Mouse (Mus musculus): ENCODE measurements around the gene Ncbp3.

The Ncbp3 gene

GRCm38 (mm10) chr11:73047542-73047996 is at the start of gene Ncbp3:
Ncbp3 (plus strand) TSS chr11:73047783.
- DNase-seq (ENCODE audit: low read depth, low spot score): peak; percentile 98

GRCm38 (mm10) chr11:72998771-72999170 is 48.8 kb upstream of the Ncbp3 start, which contains the start of gene P2rx1:
P2rx1 (plus strand) TSS chr11:72999103.
- no peak for DNase-seq (ENCODE audit: low read depth, low spot score)

- no peak for DNase-seq (ENCODE audit: low read depth, low spot score)
Measured at GRCm38 (mm10) chr11:73001029-73001428, 46.6 kb upstream of the Ncbp3 start.

- peak; percentile 76 for DNase-seq (ENCODE audit: low read depth, low spot score)
Measured at GRCm38 (mm10) chr11:73006377-73006776, 41.2 kb upstream of the Ncbp3 start.

GRCm38 (mm10) chr11:73007113-73007512 is 40.5 kb upstream of the Ncbp3 start:
- DNase-seq (ENCODE audit: low read depth, low spot score): no peak

DNA sequence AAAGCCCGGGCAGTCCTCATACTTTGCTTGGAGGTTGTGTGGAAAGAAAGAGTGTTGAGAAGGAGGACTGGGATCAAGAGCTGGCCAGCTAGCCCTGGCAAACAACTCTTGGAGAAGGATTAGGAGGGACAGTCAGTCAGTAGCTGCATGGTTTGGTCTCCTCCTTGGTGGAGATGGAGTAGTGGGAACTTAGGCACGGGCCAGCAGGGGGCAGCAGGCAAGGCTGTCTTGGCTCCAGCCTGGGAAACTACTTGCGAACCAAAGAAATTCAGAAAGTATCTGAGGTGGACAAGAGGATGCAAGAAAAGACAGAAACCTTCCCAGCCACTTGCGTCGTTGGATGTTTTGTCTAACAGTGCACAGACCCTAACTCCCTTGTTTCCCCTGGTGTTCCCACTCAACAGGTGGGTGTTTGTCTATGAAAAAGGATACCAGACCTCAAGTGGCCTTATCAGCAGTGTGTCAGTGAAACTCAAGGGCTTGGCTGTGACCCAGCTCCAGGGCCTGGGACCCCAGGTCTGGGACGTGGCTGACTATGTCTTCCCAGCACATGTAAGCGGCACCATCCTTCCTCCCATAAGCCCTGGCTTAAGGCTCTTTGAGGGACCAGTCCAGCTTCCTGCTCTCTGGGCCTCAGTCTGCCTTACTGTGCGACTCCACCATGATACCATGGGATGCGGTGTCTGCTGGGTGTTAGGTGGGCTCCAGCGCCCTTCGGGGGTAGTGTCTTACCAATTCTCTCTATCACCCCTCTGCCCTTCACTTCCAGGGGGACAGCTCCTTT is 39.7 kb upstream of the Ncbp3 start:
- DNase-seq (ENCODE audit: low read depth, low spot score): no peak

DNA sequence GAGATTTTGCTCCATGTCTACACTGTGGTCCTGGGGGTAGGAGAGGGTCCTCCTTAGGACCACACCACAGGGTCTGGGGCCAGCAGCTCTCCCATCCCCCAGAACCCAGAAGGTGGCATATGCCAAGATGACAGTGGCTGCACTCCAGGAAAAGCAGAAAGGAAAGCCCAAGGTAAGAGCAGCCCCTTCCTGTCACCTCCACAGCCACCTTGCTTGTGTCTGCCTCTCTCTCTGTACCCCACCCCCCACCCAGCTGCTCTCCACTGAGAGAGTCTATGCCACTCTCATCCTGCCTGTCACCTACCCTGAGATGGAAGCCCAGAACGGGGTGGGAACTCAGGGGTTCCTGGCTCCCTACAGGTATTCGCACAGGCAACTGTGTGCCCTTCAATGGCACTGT is 38.8 kb upstream of the Ncbp3 start:
- no peak for DNase-seq (ENCODE audit: low read depth, low spot score)

DNA sequence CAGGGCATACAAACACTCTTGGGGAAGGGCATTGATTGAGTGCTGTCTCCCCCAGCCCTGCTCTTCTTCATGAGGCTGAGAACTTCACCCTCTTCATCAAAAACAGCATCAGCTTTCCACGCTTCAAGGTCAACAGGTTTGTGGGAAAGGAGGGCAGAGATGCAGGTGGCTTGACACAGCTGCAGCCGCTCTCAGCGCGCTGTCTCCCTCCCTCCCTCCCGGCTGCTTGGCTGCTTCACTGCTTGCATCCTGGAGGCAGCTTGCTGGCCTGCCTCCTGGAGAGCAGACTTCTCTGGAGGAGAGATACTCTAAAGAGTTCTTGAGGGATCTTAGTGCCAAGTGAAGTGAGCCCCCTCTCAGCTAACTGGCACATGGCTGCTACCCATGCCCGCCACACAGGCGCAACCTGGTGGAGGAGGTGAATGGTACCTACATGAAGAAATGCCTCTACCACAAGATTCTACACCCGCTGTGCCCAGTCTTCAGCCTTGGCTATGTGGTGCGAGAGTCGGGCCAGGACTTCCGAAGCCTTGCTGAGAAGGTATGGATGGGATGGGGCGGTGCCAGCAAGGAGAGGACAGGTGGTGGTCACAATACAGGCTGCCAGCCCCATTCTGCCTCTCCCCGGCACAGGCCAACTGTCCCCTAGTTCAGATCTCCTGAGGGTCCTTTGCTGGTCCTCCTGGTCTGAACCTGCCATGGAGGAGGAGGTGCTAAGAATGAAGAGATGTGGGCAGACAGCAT is 37.9 kb upstream of the Ncbp3 start:
- no peak for DNase-seq (ENCODE audit: low read depth, low spot score)

DNA sequence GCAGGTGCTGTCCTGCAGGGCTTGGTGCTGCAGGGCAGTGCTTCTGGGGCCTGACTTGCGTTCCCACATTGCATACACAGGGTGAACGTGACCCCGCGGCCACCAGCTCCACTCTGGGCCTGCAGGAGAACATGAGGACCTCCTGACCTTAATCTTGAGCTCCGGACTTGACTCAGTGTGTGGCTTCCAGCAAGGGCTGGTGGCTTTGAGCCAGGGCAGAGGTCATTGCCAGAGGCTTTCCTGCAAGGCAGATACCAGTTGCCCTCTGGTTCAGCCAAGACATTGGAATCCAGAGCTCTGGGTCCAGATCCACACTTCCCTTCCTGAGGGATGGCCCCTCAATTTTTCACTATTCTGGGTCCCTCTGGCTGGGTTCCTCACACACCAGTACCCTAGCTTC is 33.6 kb upstream of the Ncbp3 start:
- DNase-seq (ENCODE audit: low read depth, low spot score): no peak

DNA sequence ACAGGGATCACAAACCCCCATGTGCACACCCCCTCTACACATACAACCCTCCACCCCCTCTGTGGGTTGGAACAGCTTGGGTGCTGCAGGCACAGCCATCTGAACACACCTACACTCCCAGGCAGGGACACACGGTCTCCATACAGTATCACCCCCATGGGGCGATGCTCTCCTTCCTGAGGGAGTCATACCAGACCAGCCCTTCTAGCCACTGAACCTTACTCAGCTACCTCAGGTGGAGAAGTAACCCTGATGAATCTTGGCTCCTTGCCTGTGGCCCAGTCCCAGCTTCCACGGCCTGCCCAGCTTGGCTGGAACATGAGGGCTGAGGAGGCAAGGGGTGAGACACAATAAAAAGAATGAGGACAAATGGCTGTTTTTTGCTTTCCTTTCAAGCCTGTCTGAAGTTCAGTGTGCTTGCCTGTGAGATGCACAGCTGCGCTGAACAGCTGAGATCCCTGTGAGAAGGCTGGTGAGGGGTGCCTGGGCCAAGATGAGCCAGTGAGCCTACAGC is 32.7 kb upstream of the Ncbp3 start:
- no peak for DNase-seq (ENCODE audit: low read depth, low spot score)

- DNase-seq (ENCODE audit: low read depth, low spot score): no peak
Measured at GRCm38 (mm10) chr11:73015391-73016102, 32.0 kb upstream of the Ncbp3 start.

GRCm38 (mm10) chr11:73016103-73016420 is 31.5 kb upstream of the Ncbp3 start:
- DNase-seq (ENCODE audit: low read depth, low spot score): no peak

DNA sequence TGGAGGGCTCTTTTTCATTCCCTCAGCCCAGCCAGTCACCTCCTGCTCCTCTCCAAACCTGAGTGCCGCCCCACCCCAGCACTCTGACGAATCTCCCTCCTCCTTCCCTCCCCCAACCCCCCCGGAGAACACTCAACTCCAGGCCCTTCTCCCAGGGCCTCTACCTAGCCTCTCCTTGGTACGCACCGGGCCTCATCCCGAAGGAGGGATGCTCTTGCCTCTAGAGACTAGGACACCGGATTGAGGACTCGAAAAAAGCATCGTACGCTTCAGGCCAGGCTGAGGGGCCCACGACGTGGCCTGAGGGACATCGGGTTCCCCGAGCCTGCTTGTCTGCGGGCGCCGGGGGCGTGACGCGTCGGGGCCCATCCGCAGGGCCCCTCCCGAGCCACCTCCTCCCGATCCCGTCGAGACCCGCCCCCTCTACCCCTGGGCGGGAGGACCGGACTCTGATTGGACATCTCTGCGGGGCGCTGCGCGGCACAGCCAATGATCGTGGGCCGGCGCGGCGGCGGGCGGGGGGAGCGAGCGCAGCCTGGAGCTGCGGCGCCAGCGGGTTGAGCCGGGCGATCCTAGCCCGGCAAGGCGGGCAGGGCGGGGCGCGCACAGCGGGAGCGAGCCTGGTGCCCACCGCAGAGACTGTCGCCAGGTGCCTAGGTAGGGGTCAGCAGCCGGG is 29.0 kb upstream of the Ncbp3 start, which contains the start of gene Camkk1:
TSS of gene Camkk1 (plus strand) at position 538 of the 676 bp plus-strand sequence.
- DNase-seq (ENCODE audit: low read depth, low spot score): peak; percentile 90

DNA sequence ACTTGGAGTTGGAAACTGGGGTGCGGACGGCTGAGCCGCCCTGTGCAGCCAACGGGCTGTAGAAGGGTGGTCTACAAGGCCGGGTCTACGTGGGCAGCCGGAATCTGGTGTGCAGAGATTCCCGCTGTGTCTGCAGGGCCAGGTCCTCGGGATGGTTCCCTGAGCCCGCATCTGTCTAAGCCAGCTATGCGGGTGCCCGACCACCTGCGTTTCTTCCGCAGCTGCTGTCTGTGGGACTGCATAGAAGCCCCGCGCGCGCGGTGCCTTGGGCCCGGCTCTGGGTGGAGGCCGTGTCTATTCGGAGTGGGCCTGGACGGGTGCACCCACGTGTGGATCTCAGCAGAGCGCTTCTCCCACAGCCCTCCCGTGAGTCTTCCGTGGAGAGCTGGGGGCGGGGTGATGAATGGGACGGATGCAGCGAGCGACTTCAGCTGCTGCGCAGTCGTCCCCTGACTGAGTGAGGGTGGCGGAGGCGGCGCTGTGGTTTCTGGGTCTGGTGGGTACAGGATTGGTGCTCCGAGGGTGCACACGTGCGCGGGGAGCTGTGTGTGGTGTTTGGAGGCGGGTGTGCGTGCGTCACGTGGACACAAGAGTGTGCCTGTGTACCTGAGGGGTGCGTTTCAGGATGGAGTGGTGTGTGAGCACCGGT is 28.3 kb upstream of the Ncbp3 start:
- DNase-seq (ENCODE audit: low read depth, low spot score): no peak

- no peak for DNase-seq (ENCODE audit: low read depth, low spot score)
Measured at GRCm38 (mm10) chr11:73020953-73021800, 26.4 kb upstream of the Ncbp3 start.

GRCm38 (mm10) chr11:73023099-73023498 is 24.5 kb upstream of the Ncbp3 start:
- DNase-seq (ENCODE audit: low read depth, low spot score): no peak

DNA sequence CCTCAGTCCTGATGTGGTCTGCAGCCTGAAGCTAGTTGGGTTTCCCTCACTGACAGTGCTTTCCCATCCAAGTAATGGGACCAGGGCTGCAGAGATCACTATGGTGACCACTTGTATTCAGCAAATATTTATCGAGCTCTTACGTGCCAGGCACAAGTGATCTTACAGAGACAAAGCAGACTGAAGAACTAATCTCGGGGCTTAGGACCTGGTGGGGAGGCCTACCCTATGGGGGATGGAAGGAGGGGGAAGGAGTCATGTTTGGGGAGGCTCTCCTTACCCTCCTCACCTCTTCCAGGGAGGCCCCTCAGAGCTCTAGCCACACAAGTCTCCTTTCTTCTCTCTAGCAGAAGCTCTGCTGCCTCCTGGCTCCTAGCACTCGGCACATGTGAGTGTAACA is 23.8 kb upstream of the Ncbp3 start:
- no peak for DNase-seq (ENCODE audit: low read depth, low spot score)

GRCm38 (mm10) chr11:73024236-73024904 is 23.2 kb upstream of the Ncbp3 start:
- no peak for DNase-seq (ENCODE audit: low read depth, low spot score)

GRCm38 (mm10) chr11:73026961-73027360 is 20.6 kb upstream of the Ncbp3 start:
- no peak for DNase-seq (ENCODE audit: low read depth, low spot score)
